Mouse (Mus musculus) embryonic facial prominence, embryonic 15.5 days (tissue): ENCODE data around the gene Olfr1270. TPM values are rescaled to one million over a fixed set of nuclear protein-coding genes. Genes with fewer than 3 reads are reported as not detected.
"Not testable (repeated sequence)": the region's sequence is repeated elsewhere in the genome, so short reads cannot be mapped to it uniquely, and the experiment has no call there.

Experiments
- ATAC-seq: fragments of 200-750 bp; cut with Nextera tagmentation; 2 replicates; pipeline ENCODE4 v1.8.0; 2017; ENCODE audit warnings: low read depth, moderate TSS enrichment; ENCODE audit not compliant: insufficient number of reproducible peaks, low FRiP score, low TSS enrichment
- H3K27ac ChIP-seq: fragments of 300-500 bp; sonication (generic); replicated peaks from 2 replicates; pipeline ENCODE4 v1.5.1; 2015; ENCODE audit warnings: mild to moderate bottlenecking, inconsistent platforms
- H3K27me3 ChIP-seq: fragments of 300-500 bp; sonication (generic); 2 replicates; pipeline ENCODE4 v1.6.1; 2015; ENCODE audit warnings: inconsistent platforms
- H3K36me3 ChIP-seq: fragments of 300-500 bp; sonication (generic); 2 replicates; pipeline ENCODE4 v1.6.1; 2015; ENCODE audit warnings: mild to moderate bottlenecking, inconsistent platforms
- H3K4me1 ChIP-seq: fragments of 300-500 bp; sonication (generic); 2 replicates; pipeline ENCODE4 v1.6.1; 2015; ENCODE audit warnings: inconsistent platforms
- H3K4me2 ChIP-seq: fragments of 300-500 bp; sonication (generic); replicated peaks from 2 replicates; pipeline ENCODE4 v1.6.1; 2015; ENCODE audit warnings: mild to moderate bottlenecking, inconsistent platforms
- H3K4me3 ChIP-seq: fragments of 300-500 bp; sonication (generic); replicated peaks from 2 replicates; pipeline ENCODE4 v1.5.1; 2015; ENCODE audit warnings: mild to moderate bottlenecking, inconsistent platforms
- H3K9ac ChIP-seq: fragments of 300-500 bp; sonication (generic); 2 replicates; pipeline ENCODE4 v1.6.1; 2015; ENCODE audit warnings: inconsistent platforms
- H3K9me3 ChIP-seq: fragments of 300-500 bp; sonication (generic); replicated peaks from 2 replicates; pipeline ENCODE4 v1.6.1; 2016; ENCODE audit warnings: inconsistent platforms
- WGBS: fragments of 180-500 bp; shearing (Covaris S2); methylation state at CpG from one replicate; pipeline ENCODE4 v1.1.7; 2015; 5-methylcytosine and 5-hydroxymethylcytosine counted together
- polyA plus RNA-seq: library from polyadenylated mRNA; unstranded; fragments of >200 nt; fragmentation: Nextera tagmentation; extraction: Ambion mirVana; gene quantifications from 2 replicates; pipeline ENCODE4 v1.2.1, GENCODE M21; 2015

Olfr1270 gene
- 0.04 TPM in 1 of 2 replicates, not detected in the other for polyA plus RNA-seq

GRCm38 (mm10) chr2:90152991-90153390, at the start of gene Olfr1270:
Gene Olfr1270, minus strand, starts transcription at chr2:90153091.
- no peaks in the 10 kb centered on the region for H3K36me3 ChIP-seq
- ATAC-seq = no peak
- WGBS = 77% methylated on average over 3 of the region's 3 CpGs
- H3K9ac ChIP-seq = no peak within 1 kb of the TSS
- H3K27me3 ChIP-seq = no peaks in the 10 kb centered on the region
- H3K4me3 ChIP-seq = no peak within 1 kb of the TSS
- no peak within 1 kb of the TSS for H3K4me2 ChIP-seq
- no peaks in the 10 kb centered on the region for H3K9me3 ChIP-seq
- no peak within 1 kb of the TSS for H3K27ac ChIP-seq
- no peaks in the 10 kb centered on the region for H3K4me1 ChIP-seq

GRCm38 (mm10) chr2:90199606-90200005, 46.7 kb upstream of the Olfr1270 start:
- not testable (repeated sequence) for H3K4me3 ChIP-seq, H3K27ac ChIP-seq, H3K9ac ChIP-seq, H3K27me3 ChIP-seq, H3K9me3 ChIP-seq, ATAC-seq, H3K4me1 ChIP-seq, H3K4me2 ChIP-seq, H3K36me3 ChIP-seq
- no CpG with 5 or more reads among the region's 4 CpGs for WGBS

- not testable (repeated sequence) for H3K4me1 ChIP-seq, H3K36me3 ChIP-seq, H3K27ac ChIP-seq, H3K9me3 ChIP-seq, H3K4me3 ChIP-seq, H3K27me3 ChIP-seq, ATAC-seq, H3K4me2 ChIP-seq, H3K9ac ChIP-seq
- no CpG with 5 or more reads among the region's 6 CpGs for WGBS
Measured at GRCm38 (mm10) chr2:90195285-90195684, 42.4 kb upstream of the Olfr1270 start.

GRCm38 (mm10) chr2:90194750-90195149, 41.9 kb upstream of the Olfr1270 start:
- H3K36me3 ChIP-seq, H3K4me2 ChIP-seq, H3K27ac ChIP-seq, H3K27me3 ChIP-seq, H3K9me3 ChIP-seq, H3K4me1 ChIP-seq, ATAC-seq, H3K4me3 ChIP-seq, H3K9ac ChIP-seq: not testable (repeated sequence)
- no CpG with 5 or more reads among the region's 3 CpGs for WGBS

GRCm38 (mm10) chr2:90187082-90187481, 34.2 kb upstream of the Olfr1270 start:
- H3K36me3 ChIP-seq, H3K9me3 ChIP-seq, H3K4me2 ChIP-seq, H3K9ac ChIP-seq, H3K4me3 ChIP-seq, ATAC-seq, H3K4me1 ChIP-seq, H3K27ac ChIP-seq, H3K27me3 ChIP-seq: not testable (repeated sequence)
- no CpG with 5 or more reads among the region's 5 CpGs for WGBS

- not testable (repeated sequence) for H3K27ac ChIP-seq, H3K9ac ChIP-seq, H3K4me3 ChIP-seq, ATAC-seq, H3K4me2 ChIP-seq, H3K4me1 ChIP-seq, H3K27me3 ChIP-seq, H3K36me3 ChIP-seq, H3K9me3 ChIP-seq
- WGBS = no CpG with 5 or more reads among the region's 4 CpGs
Measured at GRCm38 (mm10) chr2:90186082-90186481, 33.2 kb upstream of the Olfr1270 start.

GRCm38 (mm10) chr2:90153916-90154315, 1.0 kb upstream of the Olfr1270 start:
- no peak overlapping the region for H3K4me2 ChIP-seq

GRCm38 (mm10) chr2:90142196-90142595, 10.7 kb downstream of the Olfr1270 start, which contains the start of gene Olfr32:
Gene Olfr32, minus strand, starts transcription at chr2:90142296.
- ATAC-seq = no peak
- Histone ChIP-seq H3K4me2 (no peak within 1 kb of the TSS), H3K9me3 (no peaks in the 10 kb centered on the region), H3K27me3 (no peaks in the 10 kb centered on the region), H3K4me3 (no peak within 1 kb of the TSS), H3K27ac (no peak within 1 kb of the TSS), H3K36me3 (no peaks in the 10 kb centered on the region), H3K9ac (no peak within 1 kb of the TSS), H3K4me1 (no peaks in the 10 kb centered on the region)

More at GRCm38 (mm10) chr2:90153916-90154315, 1.0 kb upstream of the Olfr1270 start:
- no peak for ATAC-seq
- Histone ChIP-seq H3K4me1 (no peaks in the 10 kb centered on the region), H3K9me3 (no peaks in the 10 kb centered on the region), H3K27me3 (no peaks in the 10 kb centered on the region), H3K36me3 (no peaks in the 10 kb centered on the region), H3K9ac (no peak overlapping the region), H3K4me3 (no peak overlapping the region), H3K27ac (no peak overlapping the region)
- 86% methylated on average over 9 of the region's 9 CpGs for WGBS

GRCm38 (mm10) chr2:90121312-90121711, 31.6 kb downstream of the Olfr1270 start, which contains the start of gene Olfr1269:
Gene Olfr1269, minus strand, starts transcription at chr2:90121412.
- no peak for ATAC-seq
- H3K27ac ChIP-seq = no peak within 1 kb of the TSS
- H3K9ac ChIP-seq = no peak within 1 kb of the TSS
- no peak within 1 kb of the TSS for H3K4me3 ChIP-seq
- no peaks in the 10 kb centered on the region for H3K9me3 ChIP-seq
- no peaks in the 10 kb centered on the region for H3K36me3 ChIP-seq
- no peak within 1 kb of the TSS for H3K4me2 ChIP-seq
- H3K4me1 ChIP-seq = no peaks in the 10 kb centered on the region
- H3K27me3 ChIP-seq = no peaks in the 10 kb centered on the region
- 88% methylated on average over 1 of the region's 1 CpGs for WGBS

Other genes with a start within 250 kb of the Olfr1270 start
- gene Olfr1258, start 225.8 kb downstream of the Olfr1270 start, polyA plus RNA-seq = 0.11 TPM in 1 of 2 replicates, not detected in the other
- 0.04 TPM in 1 of 2 replicates, not detected in the other for gene Olfr1259, start 204.4 kb downstream of the Olfr1270 start, polyA plus RNA-seq
- not detected in 2 replicates for gene Olfr1260, start 178.8 kb downstream of the Olfr1270 start, polyA plus RNA-seq
- not detected in 2 replicates for gene Olfr1261, start 161.9 kb downstream of the Olfr1270 start, polyA plus RNA-seq
- not detected in 2 replicates for gene Olfr1262, start 152.9 kb downstream of the Olfr1270 start, polyA plus RNA-seq
- not detected in 2 replicates for gene Olfr1263, start 141.0 kb downstream of the Olfr1270 start, polyA plus RNA-seq
- gene Olfr1264, start 127.5 kb downstream of the Olfr1270 start, polyA plus RNA-seq = 0.08 and 0.23 TPM in 2 replicates
- not detected in 2 replicates for gene Olfr1265, start 117.8 kb downstream of the Olfr1270 start, polyA plus RNA-seq
- gene Olfr140, start 89.5 kb downstream of the Olfr1270 start, polyA plus RNA-seq = 0.12 TPM in 1 of 2 replicates, not detected in the other
- gene Olfr1269, start 31.7 kb downstream of the Olfr1270 start, polyA plus RNA-seq = not detected in 2 replicates
- gene Olfr32, start 10.8 kb downstream of the Olfr1270 start, polyA plus RNA-seq = 0.17 and 0.67 TPM in 2 replicates
- gene Olfr1506, start 71.4 kb upstream of the Olfr1270 start, polyA plus RNA-seq = not detected in 2 replicates
- gene Olfr142, start 104.5 kb upstream of the Olfr1270 start, polyA plus RNA-seq = 0.05 TPM in 1 of 2 replicates, not detected in the other
- gene Olfr1271, start 117.9 kb upstream of the Olfr1270 start, polyA plus RNA-seq = 0.07 and 0.13 TPM in 2 replicates
- not detected in 2 replicates for gene Olfr1272, start 139.8 kb upstream of the Olfr1270 start, polyA plus RNA-seq
- 0.29 and 0.33 TPM in 2 replicates for gene Gm13769, start 169.1 kb upstream of the Olfr1270 start, polyA plus RNA-seq
- 0.14 and 0.49 TPM in 2 replicates for gene Olfr1274-ps, start 245.6 kb upstream of the Olfr1270 start, polyA plus RNA-seq